Comparison of ENCODE assay signal across 7 mouse cellular contexts in the genomic region with DNA sequence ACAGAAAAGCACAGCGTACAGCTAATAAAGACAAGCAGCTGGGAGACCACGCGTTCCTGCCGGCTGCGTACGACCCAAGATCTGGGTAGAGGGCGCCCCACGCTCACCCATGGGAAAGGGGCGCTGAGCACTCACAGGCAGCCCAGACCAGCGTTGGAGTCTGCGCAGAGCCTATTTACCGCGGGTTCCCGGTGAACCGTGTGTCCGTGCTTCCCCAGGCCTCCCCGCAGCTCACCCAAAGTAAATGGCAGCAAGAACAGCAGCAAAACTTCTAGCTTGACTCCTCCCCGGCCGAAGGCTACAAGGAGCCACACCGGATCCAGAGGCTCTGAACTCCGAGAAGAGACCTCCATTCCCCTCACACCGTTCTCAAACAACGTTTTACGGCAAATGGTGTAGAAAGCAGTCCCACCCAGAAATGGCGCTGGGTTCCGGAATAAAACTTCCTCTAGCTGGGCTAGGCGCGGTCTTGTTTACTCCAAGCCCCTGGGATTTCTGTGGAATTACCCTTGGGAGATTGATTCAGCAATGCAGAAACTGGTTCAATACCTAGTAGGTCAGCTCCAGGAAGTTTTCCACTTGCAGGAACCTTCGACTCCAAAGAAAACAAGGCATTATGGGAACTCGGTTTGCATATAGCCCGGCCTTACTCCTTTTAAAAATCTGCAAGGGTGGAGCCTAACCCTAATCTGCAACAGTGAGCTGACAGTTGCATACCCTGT. TPM values are rescaled to one million over a fixed set of nuclear protein-coding genes. Genes with fewer than 3 reads are reported as not detected.
DNase-seq lines count a peak whose midpoint lies in the region; ATAC-seq lines count a peak whose summit lies in the region.

Cr1l (minus strand) TSS at position 634 of the 722 bp plus-strand sequence.

- peak; percentile 94 for DNase-seq in adrenal gland, adult 2 months
- DNase-seq in embryo, embryonic 11.5 days (ENCODE audit: low read depth, low spot score), result peak; percentile 76
- peak; percentile 73 to 81 for DNase-seq in gastrocnemius, postnatal 36 days
- peak; percentile 88 to 93 for DNase-seq in left cerebral cortex, postnatal 25 days (ENCODE audit: low spot score in 2 of 2)
- DNase-seq in midbrain, embryonic 10.5 days (ENCODE audit: low spot score), result peak; percentile 89
- DNase-seq in right cerebral cortex, postnatal 4 days, result peak; percentile 85

- H3K27me3 ChIP-seq in intestine, embryonic 15.5 days (replicated peaks), result no peaks in the 10 kb centered on the region
- H3K27me3 ChIP-seq in midbrain, embryonic 10.5 days (ENCODE audit: low read depth, poor library complexity, severe bottlenecking), result no peaks in the 10 kb centered on the region

- no peaks in the 10 kb centered on the region for H3K9me3 ChIP-seq in intestine, embryonic 15.5 days
- no peaks in the 10 kb centered on the region for H3K9me3 ChIP-seq in midbrain, embryonic 10.5 days (replicated peaks)

- ATAC-seq in intestine, embryonic 15.5 days, result peak; percentile 100

- peak within 1 kb of the TSS; percentile 60 for H3K4me3 ChIP-seq in intestine, embryonic 15.5 days (replicated peaks)
- peak within 1 kb of the TSS; percentile 65 for H3K4me3 ChIP-seq in midbrain, embryonic 10.5 days

- H3K4me1 ChIP-seq in intestine, embryonic 15.5 days (replicated peaks), result no peaks in the 10 kb centered on the region
- peaks cover 13% of the 10 kb centered on the region; the same call in 1 of the 2 replicates for H3K4me1 ChIP-seq in midbrain, embryonic 10.5 days

- H3K36me3 ChIP-seq in intestine, embryonic 15.5 days, result no peaks in the 10 kb centered on the region
- H3K36me3 ChIP-seq in midbrain, embryonic 10.5 days, result peaks cover 27% of the 10 kb centered on the region

- H3K4me2 ChIP-seq in intestine, embryonic 15.5 days (replicated peaks), result peak within 1 kb of the TSS; percentile 55

- WGBS in intestine, embryonic 15.5 days, result under 1% methylated on average over 31 of the region's 31 CpGs
- WGBS in midbrain, embryonic 10.5 days, result under 1% methylated on average over 31 of the region's 31 CpGs

- H3K9ac ChIP-seq in intestine, embryonic 15.5 days, result peak within 1 kb of the TSS; percentile 83

- intact Hi-C loops in gastrocnemius, postnatal 36 days (cut with DNase I), result loop anchor here (10.0 kb wide), 1 partner anchor 156 kb away; no protein-coding TSS in a partner anchor
- intact Hi-C loops in left cerebral cortex, postnatal 25 days (cut with DNase I), result loop anchor here (5.0 kb wide), 1 partner anchor 154 kb away; no protein-coding TSS in a partner anchor

- H3K27ac ChIP-seq in intestine, embryonic 15.5 days, result peak within 1 kb of the TSS; percentile 97
- peak within 1 kb of the TSS; percentile 96 for H3K27ac ChIP-seq in midbrain, embryonic 10.5 days (replicated peaks)

RNA-seq across cellular contexts. Expression of gene Cr1l, which starts in this region (rescaled TPM):
- 10 to 100 TPM; 83.0 to 86.5 TPM for total RNA-seq in adrenal gland, adult 2 months (2021)
- 29.4 and 50.1 TPM in 2 replicates for polyA plus RNA-seq in adrenal gland, adult 2 months (2012; rRNA removed)
- 10 to 100 TPM; 31.4 to 34.4 TPM for total RNA-seq in gastrocnemius, postnatal 36 days (2021)
- 74.9 and 77.8 TPM in 2 replicates for polyA plus RNA-seq in intestine, embryonic 15.5 days (2015; fragmentation: Nextera tagmentation; extraction: Ambion mirVana)
- 10 to 100 TPM; 32.9 to 35.8 TPM for total RNA-seq in left cerebral cortex, postnatal 25 days (2021)
- polyA plus RNA-seq in midbrain, embryonic 10.5 days (2016; fragmentation: Nextera tagmentation; extraction: Ambion mirVana), result 46.0 and 50.1 TPM in 2 replicates

Comparison
In these comparisons a context has a peak if more than half of its experiments do, and no peak if none do; other contexts are left out.
1. Peak in every context shown above with its lines: DNase-seq, ATAC-seq, H3K4me3 ChIP-seq and H3K27ac ChIP-seq.